Mouse (Mus musculus): ENCODE measurements around the gene Mnt. TPM values are rescaled to one million over a fixed set of nuclear protein-coding genes. Genes with fewer than 3 reads are reported as not detected.
A peak's percentile ranks its signal among the peaks of the same experiment; 100 is the strongest.

The Mnt gene
- polyA plus RNA-seq, 1 experiment from 2014 or later: 8.3 TPM

- peaks cover 89% of the 10 kb centered on the region for H3K36me3 ChIP-seq (replicated peaks; ENCODE audit: control insufficient read depth, insufficient read depth)
- DNase-seq (ENCODE audit: low spot score) (no peak), ATAC-seq (ENCODE audit: low FRiP score) (no peak)
- no peak overlapping the region for H3K9ac ChIP-seq
- no peaks in the 10 kb centered on the region for H3K9me3 ChIP-seq (ENCODE audit: control insufficient read depth, low read length)
- no peaks in the 10 kb centered on the region for H3K27me3 ChIP-seq (ENCODE audit: control insufficient read depth, insufficient read depth, low read length)
- 32% methylated on average over 11 of the region's 11 CpGs for WGBS
- no peak overlapping the region for H3K4me2 ChIP-seq (replicated peaks)
- H3K27ac ChIP-seq: no peak overlapping the region
- no peaks in the 10 kb centered on the region for H3K4me1 ChIP-seq (replicated peaks; ENCODE audit: control insufficient read depth, insufficient read depth, low read length)
- H3K4me3 ChIP-seq (replicated peaks; ENCODE audit: low read length): no peak overlapping the region
Measured at GRCm38 (mm10) chr11:74863471-74863870, 32.8 kb downstream of the Mnt start.

- Histone ChIP-seq H3K4me2 (replicated peaks) (no peak overlapping the region), H3K9me3 (ENCODE audit: control insufficient read depth, low read length) (no peaks in the 10 kb centered on the region), H3K36me3 (replicated peaks; ENCODE audit: control insufficient read depth, insufficient read depth) (peaks cover 82% of the 10 kb centered on the region), H3K4me1 (replicated peaks; ENCODE audit: control insufficient read depth, insufficient read depth, low read length) (0 out of 2 replicates have a peak, but pooled peaks cover 3% of the 10 kb centered on the region), H3K27me3 (ENCODE audit: control insufficient read depth, insufficient read depth, low read length) (no peaks in the 10 kb centered on the region), H3K4me3 (replicated peaks; ENCODE audit: low read length) (no peak overlapping the region), H3K9ac (no peak overlapping the region), H3K27ac (no peak overlapping the region)
- ATAC-seq (ENCODE audit: low FRiP score) (no peak), DNase-seq (ENCODE audit: low spot score) (no peak)
- 93% methylated on average over 9 of the region's 9 CpGs for WGBS
Measured at GRCm38 (mm10) chr11:74864421-74864820, 33.7 kb downstream of the Mnt start.

GRCm38 (mm10) chr11:74865252-74865651 lies 34.5 kb downstream of the Mnt start:
- H3K4me2 ChIP-seq (replicated peaks): no peak overlapping the region
- no peak overlapping the region for H3K27ac ChIP-seq
- H3K9ac ChIP-seq: no peak overlapping the region
- no peaks in the 10 kb centered on the region for H3K27me3 ChIP-seq (ENCODE audit: control insufficient read depth, insufficient read depth, low read length)
- ATAC-seq (ENCODE audit: low FRiP score) (no peak), DNase-seq (ENCODE audit: low spot score) (no peak)
- 86% methylated on average over 9 of the region's 9 CpGs for WGBS
- no peak overlapping the region for H3K4me3 ChIP-seq (replicated peaks; ENCODE audit: low read length)
- peaks cover 10% of the 10 kb centered on the region; the same call in 1 of the 2 replicates for H3K4me1 ChIP-seq (replicated peaks; ENCODE audit: control insufficient read depth, insufficient read depth, low read length)
- peaks cover 73% of the 10 kb centered on the region for H3K36me3 ChIP-seq (replicated peaks; ENCODE audit: control insufficient read depth, insufficient read depth)
- no peaks in the 10 kb centered on the region for H3K9me3 ChIP-seq (ENCODE audit: control insufficient read depth, low read length)

- WGBS: 84% methylated on average over 4 of the region's 4 CpGs
Measured at GRCm38 (mm10) chr11:74866640-74867039, 35.9 kb downstream of the Mnt start.

GRCm38 (mm10) chr11:74867181-74867580 lies 36.5 kb downstream of the Mnt start:
- Histone ChIP-seq H3K4me3 (replicated peaks; ENCODE audit: low read length) (no peak overlapping the region), H3K27ac (no peak overlapping the region), H3K36me3 (replicated peaks; ENCODE audit: control insufficient read depth, insufficient read depth) (peaks cover 57% of the 10 kb centered on the region), H3K9me3 (ENCODE audit: control insufficient read depth, low read length) (no peaks in the 10 kb centered on the region), H3K4me1 (replicated peaks; ENCODE audit: control insufficient read depth, insufficient read depth, low read length) (peaks cover 25% of the 10 kb centered on the region), H3K27me3 (ENCODE audit: control insufficient read depth, insufficient read depth, low read length) (no peaks in the 10 kb centered on the region), H3K9ac (no peak overlapping the region), H3K4me2 (replicated peaks) (no peak overlapping the region)
- 92% methylated on average over 2 of the region's 2 CpGs for WGBS
- no peak for DNase-seq (ENCODE audit: low spot score)
- ATAC-seq (ENCODE audit: low FRiP score): no peak

More at GRCm38 (mm10) chr11:74866640-74867039, 35.9 kb downstream of the Mnt start:
- H3K4me1 ChIP-seq (replicated peaks; ENCODE audit: control insufficient read depth, insufficient read depth, low read length): peaks cover 23% of the 10 kb centered on the region
- DNase-seq (ENCODE audit: low spot score) (peak; percentile 27), ATAC-seq (ENCODE audit: low FRiP score) (no peak)
- no peak overlapping the region for H3K4me3 ChIP-seq (replicated peaks; ENCODE audit: low read length)
- no peak overlapping the region for H3K4me2 ChIP-seq (replicated peaks)
- H3K9ac ChIP-seq: no peak overlapping the region
- H3K27me3 ChIP-seq (ENCODE audit: control insufficient read depth, insufficient read depth, low read length): no peaks in the 10 kb centered on the region
- no peak overlapping the region for H3K27ac ChIP-seq
- peaks cover 60% of the 10 kb centered on the region for H3K36me3 ChIP-seq (replicated peaks; ENCODE audit: control insufficient read depth, insufficient read depth)
- H3K9me3 ChIP-seq (ENCODE audit: control insufficient read depth, low read length): no peaks in the 10 kb centered on the region

GRCm38 (mm10) chr11:74868046-74868760 lies 37.5 kb downstream of the Mnt start:
- no peak overlapping the region for H3K4me2 ChIP-seq (replicated peaks)
- WGBS: 85% methylated on average over 13 of the region's 13 CpGs
- H3K4me1 ChIP-seq (replicated peaks; ENCODE audit: control insufficient read depth, insufficient read depth, low read length): peaks cover 25% of the 10 kb centered on the region
- peak overlapping the region; percentile 76; the same call in 1 of the 2 replicates for H3K27ac ChIP-seq
- no peak overlapping the region for H3K4me3 ChIP-seq (replicated peaks; ENCODE audit: low read length)
- no peaks in the 10 kb centered on the region for H3K27me3 ChIP-seq (ENCODE audit: control insufficient read depth, insufficient read depth, low read length)
- DNase-seq (ENCODE audit: low spot score) (no peak), ATAC-seq (ENCODE audit: low FRiP score) (no peak)
- no peaks in the 10 kb centered on the region for H3K9me3 ChIP-seq (ENCODE audit: control insufficient read depth, low read length)
- H3K36me3 ChIP-seq (replicated peaks; ENCODE audit: control insufficient read depth, insufficient read depth): peaks cover 48% of the 10 kb centered on the region
- no peak overlapping the region for H3K9ac ChIP-seq

GRCm38 (mm10) chr11:74869603-74870002 lies 38.9 kb downstream of the Mnt start:
- Histone ChIP-seq H3K4me3 (replicated peaks; ENCODE audit: low read length) (no peak overlapping the region), H3K36me3 (replicated peaks; ENCODE audit: control insufficient read depth, insufficient read depth) (peaks cover 37% of the 10 kb centered on the region), H3K27ac (peak overlapping the region; percentile 76), H3K4me2 (replicated peaks) (0 out of 2 replicates have a peak overlapping the region, but pooled peaks have one; percentile 11), H3K9ac (no peak overlapping the region), H3K27me3 (ENCODE audit: control insufficient read depth, insufficient read depth, low read length) (no peaks in the 10 kb centered on the region), H3K4me1 (replicated peaks; ENCODE audit: control insufficient read depth, insufficient read depth, low read length) (peaks cover 25% of the 10 kb centered on the region), H3K9me3 (ENCODE audit: control insufficient read depth, low read length) (no peaks in the 10 kb centered on the region)
- WGBS: 66% methylated on average over 6 of the region's 6 CpGs
- DNase-seq (ENCODE audit: low spot score) (peak; percentile 44), ATAC-seq (ENCODE audit: low FRiP score) (peak; percentile 59)

- H3K9me3 ChIP-seq (ENCODE audit: control insufficient read depth, low read length): no peaks in the 10 kb centered on the region
- no peaks in the 10 kb centered on the region for H3K27me3 ChIP-seq (ENCODE audit: control insufficient read depth, insufficient read depth, low read length)
- peak overlapping the region; percentile 76 for H3K27ac ChIP-seq
- H3K36me3 ChIP-seq (replicated peaks; ENCODE audit: control insufficient read depth, insufficient read depth): peaks cover 28% of the 10 kb centered on the region
- H3K4me2 ChIP-seq (replicated peaks): 0 out of 2 replicates have a peak overlapping the region, but pooled peaks have one; percentile 4
- no peak for ATAC-seq (ENCODE audit: low FRiP score)
- H3K4me3 ChIP-seq (replicated peaks; ENCODE audit: low read length): no peak overlapping the region
- no peak for DNase-seq (ENCODE audit: low spot score)
- 84% methylated on average over 4 of the region's 4 CpGs for WGBS
- H3K9ac ChIP-seq: no peak overlapping the region
- peaks cover 28% of the 10 kb centered on the region for H3K4me1 ChIP-seq (replicated peaks; ENCODE audit: control insufficient read depth, insufficient read depth, low read length)
Measured at GRCm38 (mm10) chr11:74870544-74870943, 39.8 kb downstream of the Mnt start.

GRCm38 (mm10) chr11:74870991-74871622 lies 40.4 kb downstream of the Mnt start:
- H3K4me2 ChIP-seq (replicated peaks): 0 out of 2 replicates have a peak overlapping the region, but pooled peaks have one; percentile 4

More at GRCm38 (mm10) chr11:74870991-74871622, 40.4 kb downstream of the Mnt start:
- Histone ChIP-seq H3K9ac (peak overlapping the region; percentile 42), H3K4me3 (replicated peaks; ENCODE audit: low read length) (no peak overlapping the region), H3K36me3 (replicated peaks; ENCODE audit: control insufficient read depth, insufficient read depth) (peaks cover 25% of the 10 kb centered on the region), H3K9me3 (ENCODE audit: control insufficient read depth, low read length) (no peaks in the 10 kb centered on the region), H3K27me3 (ENCODE audit: control insufficient read depth, insufficient read depth, low read length) (no peaks in the 10 kb centered on the region), H3K27ac (peak overlapping the region; percentile 76), H3K4me1 (replicated peaks; ENCODE audit: control insufficient read depth, insufficient read depth, low read length) (peaks cover 30% of the 10 kb centered on the region)
- 0 out of 2 replicates have a peak, but pooled peaks have one; percentile 7 for ATAC-seq (ENCODE audit: low FRiP score)
- peak; percentile 38 for DNase-seq (ENCODE audit: low spot score)
- 18% methylated on average over 12 of the region's 12 CpGs for WGBS
